Mouse (Mus musculus) spleen, adult 2 months (tissue): ENCODE results near the gene Ankrd44.

ENCODE experiments used
- CTCF ChIP-seq: fragments of 200-500 bp; IDR thresholded peaks from 2 replicates; pipeline ENCODE4 v1.5.1; 2011; ENCODE audit warnings: mild to moderate bottlenecking, inconsistent platforms; ENCODE audit not compliant: insufficient read depth, insufficient read length, insufficient replicate concordance; ENCODE audit errors: extremely low read depth
- POLR2A ChIP-seq: fragments of 200-500 bp; IDR thresholded peaks from 2 replicates; pipeline ENCODE4 v1.6.1; 2011; ENCODE audit warnings: low read depth, low read length, inconsistent platforms

DNA sequence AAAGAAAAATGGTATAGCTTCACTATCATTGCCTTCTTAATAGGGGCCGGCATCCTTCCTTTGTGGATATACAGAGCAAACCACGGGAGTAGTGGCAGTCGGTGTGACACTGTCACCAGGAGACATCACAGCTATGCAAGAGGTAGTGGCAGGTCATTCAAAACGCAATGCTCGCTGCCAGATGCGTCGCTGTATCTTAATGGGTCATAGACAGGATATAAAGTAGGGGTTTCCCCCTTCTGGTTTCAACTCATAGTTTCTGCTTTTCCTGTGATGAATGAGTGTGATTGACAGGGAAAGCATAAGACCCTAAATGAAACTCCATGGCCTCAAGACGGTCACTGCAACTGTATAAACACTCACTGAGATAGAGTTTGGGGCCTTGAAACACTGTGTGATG, 98.4 kb downstream of the Ankrd44 start:
- no peak for TF ChIP-seq POLR2A
- no peak for TF ChIP-seq CTCF
